Mouse (Mus musculus) CD4-positive, CD25-positive, alpha-beta regulatory T cell (primary cell): ENCODE data around the gene Tac1. TPM values are rescaled to one million over a fixed set of nuclear protein-coding genes. Genes with fewer than 3 reads are reported as not detected.

Experiments used
- polyA plus RNA-seq: library from polyadenylated mRNA; unstranded; fragments of 100-300 nt; shearing (Covaris generic); gene quantifications from one replicate; pipeline ENCODE4 v1.2.1, GENCODE M21; 2017

Gene Tac1
- not detected for polyA plus RNA-seq

DNA sequence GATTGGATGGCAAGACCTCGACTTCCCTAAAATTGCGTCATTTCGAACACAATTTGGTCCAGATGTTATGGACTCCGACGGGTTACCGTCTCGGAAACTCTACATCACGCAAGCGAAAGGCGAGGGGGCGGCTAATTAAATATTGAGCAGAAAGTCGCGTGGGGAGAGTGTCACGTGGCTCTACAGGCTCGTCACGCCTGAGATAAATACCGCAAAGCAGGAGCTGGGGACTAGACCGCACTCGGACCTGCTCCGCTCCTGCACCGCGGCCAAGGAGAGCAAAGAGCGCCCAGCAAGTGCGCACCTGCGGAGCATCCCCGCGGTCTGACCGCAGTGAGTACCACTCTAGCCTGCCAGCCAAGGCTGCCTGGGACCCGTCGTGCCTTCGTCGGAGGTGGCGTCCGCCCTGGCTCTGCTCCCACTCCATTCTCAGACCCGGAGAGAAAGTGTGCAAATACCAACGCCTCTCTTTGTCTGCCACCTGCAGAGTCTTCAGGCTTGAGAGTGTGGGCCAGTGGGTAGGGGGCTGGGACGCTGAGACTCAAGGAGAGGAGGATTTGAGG, at the start of gene Tac1:
Gene Tac1, plus strand, starts transcription at position 51 of the 563 bp plus-strand sequence.

Other genes with a start within 250 kb of the Tac1 start
- 2.1 TPM for gene Asns, start 138.4 kb downstream of the Tac1 start, polyA plus RNA-seq